Mouse (Mus musculus): ENCODE measurements around the gene Slc25a29. TPM values are rescaled to one million over a fixed set of nuclear protein-coding genes. Genes with fewer than 3 reads are reported as not detected.

The Slc25a29 gene
- 5.1 TPM for polyA plus RNA-seq (2015; fragmentation: Illumina TruSeq; extraction: RNeasy Lipid Tissue Mini Kit (QIAGEN cat#74804); ENCODE audit: insufficient read depth, low read depth, low replicate concordance)

DNA sequence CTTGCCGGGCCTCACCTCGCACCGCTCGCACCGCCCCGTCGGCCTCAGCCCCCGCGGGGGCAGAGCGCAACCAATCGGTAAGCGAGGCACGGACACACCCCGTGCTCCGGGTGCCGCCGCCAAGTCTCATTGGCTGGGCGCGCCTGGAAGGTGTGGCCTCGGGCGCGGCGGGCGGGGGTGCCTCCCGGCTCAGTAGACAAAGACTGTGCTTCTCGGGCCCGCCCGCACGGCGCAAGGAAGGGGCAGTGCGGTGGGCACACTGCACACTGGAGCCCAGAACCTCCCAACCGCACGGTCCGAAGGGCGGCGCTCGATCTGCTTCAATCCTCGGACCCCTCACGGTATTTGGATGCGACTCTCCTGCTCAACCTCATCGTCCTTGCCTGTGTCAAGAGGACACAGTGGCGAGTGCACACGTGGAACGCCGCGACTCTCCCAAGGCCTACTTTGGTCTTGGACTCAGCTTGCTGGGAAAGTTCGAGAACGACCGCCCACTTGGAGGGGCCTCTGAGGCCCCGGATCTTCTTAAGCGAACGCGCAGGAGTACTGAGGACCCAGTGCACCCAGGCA lies at the start of gene Slc25a29, which contains the start of gene Slc25a47:
Gene Slc25a29 (minus strand): TSS at position 44 of the 570 bp plus-strand sequence.
Gene Slc25a47 (plus strand): TSS at position 207 of the 570 bp plus-strand sequence.

GRCm38 (mm10) chr12:108792546-108793452 lies 42.9 kb downstream of the Slc25a29 start, which contains the start of gene Yy1:
Gene Yy1 (plus strand): TSS chr12:108792973.

Other genes starting within 250 kb of the Slc25a29 start
- 1.7 TPM for gene Degs2, start 133.6 kb downstream of the Slc25a29 start, polyA plus RNA-seq (2015; fragmentation: Illumina TruSeq; extraction: RNeasy Lipid Tissue Mini Kit (QIAGEN cat#74804); ENCODE audit: insufficient read depth, low read depth, low replicate concordance)
- gene Yy1, start 42.9 kb downstream of the Slc25a29 start, polyA plus RNA-seq (2015; fragmentation: Illumina TruSeq; extraction: RNeasy Lipid Tissue Mini Kit (QIAGEN cat#74804); ENCODE audit: insufficient read depth, low read depth, low replicate concordance) = 6.2 TPM
- 2.7 TPM for gene Slc25a47, start 163 bp upstream of the Slc25a29 start, polyA plus RNA-seq (2015; fragmentation: Illumina TruSeq; extraction: RNeasy Lipid Tissue Mini Kit (QIAGEN cat#74804); ENCODE audit: insufficient read depth, low read depth, low replicate concordance)
- gene Wdr25, start 57.7 kb upstream of the Slc25a29 start, polyA plus RNA-seq (2015; fragmentation: Illumina TruSeq; extraction: RNeasy Lipid Tissue Mini Kit (QIAGEN cat#74804); ENCODE audit: insufficient read depth, low read depth, low replicate concordance) = 1.7 TPM
- gene Wars, start 58.3 kb upstream of the Slc25a29 start, polyA plus RNA-seq (2015; fragmentation: Illumina TruSeq; extraction: RNeasy Lipid Tissue Mini Kit (QIAGEN cat#74804); ENCODE audit: insufficient read depth, low read depth, low replicate concordance) = 25.4 TPM
- gene Begain, start 232.3 kb upstream of the Slc25a29 start, polyA plus RNA-seq (2015; fragmentation: Illumina TruSeq; extraction: RNeasy Lipid Tissue Mini Kit (QIAGEN cat#74804); ENCODE audit: insufficient read depth, low read depth, low replicate concordance) = 1.4 TPM

Data from pancreas, adult 10 weeks (tissue).